Comparison of ENCODE assay signal across 21 mouse cellular contexts in genomic region chr7:136840224-136840623, GRCm38 (mm10). TPM values are rescaled to one million over a fixed set of nuclear protein-coding genes. Genes with fewer than 3 reads are reported as not detected.
DNase-seq lines count a peak whose midpoint lies in the region; ATAC-seq and TF ChIP-seq lines count a peak whose summit lies in the region.
"Had no signal": no experiment of that assay in that cellular context is flagged by ENCODE, and none has a peak within 500 bp of the region (broad histone marks: within the 10 kb centered on the region; RNA-seq: fewer than 3 reads in every experiment).

No protein-coding gene starts in this region.

- ATAC-seq in limb, embryonic 14.5 days (ENCODE audit: low FRiP score, low read depth), result no peak
- ATAC-seq in neural tube, embryonic 15.5 days (ENCODE audit: low FRiP score), result no peak
- ATAC-seq: activated CD4-positive, CD25-positive, alpha-beta regulatory T cell, adult 4 months; forebrain, embryonic 15.5 days; inflammation-experienced regulatory T-cells, adult 6 months; Patski had no signal

- DNase-seq in heart, adult 11 months, result peak; percentile 64
- DNase-seq in heart, postnatal 25 days (ENCODE audit: low spot score), result no peak
- peak; percentile 32 for DNase-seq in limb, embryonic 14.5 days (ENCODE audit: low spot score)
- no peak for DNase-seq in limb, embryonic 10.5 days (ENCODE audit: low spot score)
- DNase-seq: adrenal gland, postnatal 14 days; cerebellum, adult 18-20 months; cerebellum, adult 9-11 months; cerebellum, postnatal 36 days; gastrocnemius, postnatal 25 days; heart, postnatal 14 days had no signal

- H3K27ac ChIP-seq in limb, embryonic 14.5 days (replicated peaks; ENCODE audit: low read depth, low read length), result no peak overlapping the region
- H3K27ac ChIP-seq in limb, embryonic 10.5 days, result no peak overlapping the region
- peak overlapping the region; percentile 77; the same call in 1 of the 2 replicates for H3K27ac ChIP-seq in brown adipose tissue, adult 24 weeks (replicated peaks; ENCODE audit: low read depth, low read length)
- 0 out of 2 replicates have a peak overlapping the region, but pooled peaks have one; percentile 34 for H3K27ac ChIP-seq in neural tube, embryonic 15.5 days (replicated peaks)
- H3K27ac ChIP-seq: forebrain, embryonic 15.5 days; heart, embryonic 10.5 days; heart, embryonic 15.5 days; hindbrain, embryonic 10.5 days had no signal

- TF ChIP-seq POLR2A in limb, embryonic 14.5 days (IDR thresholded peaks at IDR 0.05; ENCODE audit: borderline replicate concordance, extremely low read depth, insufficient read depth, insufficient read length), result no peak

- H3K9ac ChIP-seq in limb, embryonic 14.5 days (ENCODE audit: low read depth, low read length, severe bottlenecking), result no peak overlapping the region
- no peak overlapping the region for H3K9ac ChIP-seq in neural tube, embryonic 15.5 days (replicated peaks)
- H3K9ac ChIP-seq: forebrain, embryonic 15.5 days; heart, embryonic 15.5 days; hindbrain, embryonic 15.5 days had no signal

- peaks cover 15% of the 10 kb centered on the region; the same call in 1 of the 2 replicates for H3K4me1 ChIP-seq in limb, embryonic 14.5 days (ENCODE audit: control insufficient read depth, insufficient read depth, low read length)
- H3K4me1 ChIP-seq in limb, embryonic 10.5 days, result peaks cover 34% of the 10 kb centered on the region
- H3K4me1 ChIP-seq in brown adipose tissue, adult 24 weeks (ENCODE audit: control insufficient read depth, insufficient read depth, insufficient read length, low read length), result peaks cover 35% of the 10 kb centered on the region; the same call in 1 of the 2 replicates
- peaks cover 26% of the 10 kb centered on the region for H3K4me1 ChIP-seq in neural tube, embryonic 15.5 days

- no peaks in the 10 kb centered on the region for H3K9me3 ChIP-seq in limb, embryonic 14.5 days (ENCODE audit: control insufficient read depth, low read length)
- H3K9me3 ChIP-seq in limb, embryonic 10.5 days (replicated peaks), result no peaks in the 10 kb centered on the region
- H3K9me3 ChIP-seq in neural tube, embryonic 15.5 days (replicated peaks), result no peaks in the 10 kb centered on the region
- H3K9me3 ChIP-seq: forebrain, embryonic 15.5 days; heart, embryonic 10.5 days; heart, embryonic 15.5 days; hindbrain, embryonic 10.5 days; hindbrain, embryonic 15.5 days had no signal

- no peak overlapping the region for H3K4me2 ChIP-seq in limb, embryonic 14.5 days (replicated peaks; ENCODE audit: low read depth, low read length, severe bottlenecking)
- no peak overlapping the region for H3K4me2 ChIP-seq in neural tube, embryonic 15.5 days
- H3K4me2 ChIP-seq: forebrain, embryonic 15.5 days; heart, embryonic 15.5 days; hindbrain, embryonic 15.5 days had no signal

- intact Hi-C loops in heart, postnatal 25 days (cut with DNase I), result no loop called here

- H3K36me3 ChIP-seq in limb, embryonic 14.5 days (ENCODE audit: control insufficient read depth, insufficient read depth, low read length), result no peaks in the 10 kb centered on the region
- H3K36me3 ChIP-seq in limb, embryonic 10.5 days, result no peaks in the 10 kb centered on the region
- H3K36me3 ChIP-seq in neural tube, embryonic 15.5 days, result no peaks in the 10 kb centered on the region
- H3K36me3 ChIP-seq: forebrain, embryonic 15.5 days; heart, embryonic 10.5 days; heart, embryonic 15.5 days; hindbrain, embryonic 10.5 days; hindbrain, embryonic 15.5 days had no signal

- H3K27me3 ChIP-seq in limb, embryonic 14.5 days (ENCODE audit: control insufficient read depth, insufficient read depth, low read length), result no peaks in the 10 kb centered on the region
- H3K27me3 ChIP-seq in limb, embryonic 10.5 days (ENCODE audit: low read depth, poor library complexity, severe bottlenecking), result 0 out of 2 replicates have a peak, but pooled peaks cover 7% of the 10 kb centered on the region
- H3K27me3 ChIP-seq in neural tube, embryonic 15.5 days (replicated peaks), result no peaks in the 10 kb centered on the region
- H3K27me3 ChIP-seq: CH12.LX; heart, embryonic 15.5 days; hindbrain, embryonic 15.5 days had no signal

- 70% methylated on average over 7 of the region's 7 CpGs for WGBS in limb, embryonic 14.5 days
- WGBS in limb, embryonic 10.5 days, result 74% methylated on average over 7 of the region's 7 CpGs
- WGBS in neural tube, embryonic 15.5 days, result 69% methylated on average over 7 of the region's 7 CpGs

- no peak overlapping the region for H3K4me3 ChIP-seq in limb, embryonic 14.5 days (replicated peaks; ENCODE audit: low read length)
- H3K4me3 ChIP-seq in limb, embryonic 10.5 days, result no peak overlapping the region
- H3K4me3 ChIP-seq in brown adipose tissue, adult 24 weeks (ENCODE audit: insufficient read depth, low read depth, low read length), result no peak overlapping the region
- H3K4me3 ChIP-seq in neural tube, embryonic 15.5 days (replicated peaks), result no peak overlapping the region
- H3K4me3 ChIP-seq: forebrain, embryonic 15.5 days; heart, embryonic 10.5 days; heart, embryonic 15.5 days; hindbrain, embryonic 10.5 days; hindbrain, embryonic 15.5 days had no signal

RNA-seq across cellular contexts. Expression of gene Mgmt, which starts 54.2 kb away (rescaled TPM):
- total RNA-seq in heart, postnatal 25 days (2021), result 1 to 10 TPM; 3.1 to 3.2 TPM
- 3.3 and 3.5 TPM in 2 replicates for polyA plus RNA-seq in limb, embryonic 14.5 days (2012; rRNA removed)
- polyA plus RNA-seq in limb, embryonic 14.5 days (2014; fragmentation: Nextera tagmentation; extraction: Ambion mirVana), result 6.6 and 8.2 TPM in 2 replicates
- 4.2 and 4.5 TPM in 2 replicates for polyA plus RNA-seq in limb, embryonic 10.5 days (2016; fragmentation: Nextera tagmentation; extraction: Ambion mirVana)
- 9.9 and 13.2 TPM in 2 replicates for polyA plus RNA-seq in brown adipose tissue, adult 24 weeks (2012; ENCODE audit: insufficient read depth, insufficient read length, missing spikeins)
- 1.3 and 2.6 TPM in 2 replicates for polyA plus RNA-seq in neural tube, embryonic 15.5 days (2015; fragmentation: Nextera tagmentation; extraction: Ambion mirVana)
- polyA plus RNA-seq: Patski had no signal

Comparison
In these comparisons a context has a peak if more than half of its experiments do, and no peak if none do; other contexts are left out.
1. DNase-seq: peak in heart, adult 11 months (single experiment) and limb, embryonic 14.5 days (single experiment); none in heart, postnatal 25 days (single experiment) and limb, embryonic 10.5 days (single experiment).
2. H3K27ac ChIP-seq: peak in brown adipose tissue, adult 24 weeks (single experiment) and neural tube, embryonic 15.5 days (single experiment); none in limb, embryonic 14.5 days (single experiment) and limb, embryonic 10.5 days (single experiment).